Mouse (Mus musculus): ENCODE data around the gene Gm17334.

Gm17334 gene

DNA sequence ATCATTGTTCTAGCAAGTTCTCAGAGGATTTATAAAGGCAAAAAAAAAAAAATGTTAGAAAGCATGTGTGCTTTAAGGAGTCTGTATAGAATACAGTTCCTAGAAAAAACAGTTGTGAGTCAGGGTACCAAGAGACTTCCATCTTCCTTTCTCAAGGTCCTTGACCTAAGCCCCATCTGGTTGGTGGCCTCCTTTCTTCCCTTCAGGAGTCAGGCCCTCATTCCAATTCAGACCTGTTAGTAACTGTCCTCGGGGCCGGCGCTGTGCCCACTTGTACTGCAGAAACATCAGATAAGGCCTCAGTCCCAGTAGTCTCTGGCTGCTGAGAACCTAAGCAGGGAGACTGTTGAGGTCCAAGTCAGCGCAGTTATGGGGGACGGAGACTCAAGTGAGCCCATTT lies at the start of gene Gm17334:
Gene Gm17334, minus strand, starts transcription at position 101 of the 400 bp plus-strand sequence.
- no peak for DNase-seq

DNA sequence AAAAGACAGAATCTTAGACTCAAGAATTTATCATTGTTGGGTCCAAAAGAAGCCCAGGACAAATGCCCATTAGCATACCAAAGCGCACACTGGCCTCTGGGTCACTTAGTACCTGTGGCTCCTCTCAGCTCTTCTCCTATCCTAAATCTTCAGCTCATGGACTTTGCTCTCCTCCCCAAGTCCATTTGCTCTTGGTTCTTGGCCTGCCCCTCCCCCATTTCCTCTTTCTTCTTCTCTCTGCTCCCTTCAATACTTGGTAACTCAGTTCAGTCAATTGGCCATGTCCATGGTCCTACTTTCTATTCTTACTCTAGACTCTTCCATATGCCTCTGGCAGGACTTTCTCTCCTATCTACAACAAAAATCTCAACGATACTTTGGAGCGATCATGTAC lies 49.0 kb upstream of the Gm17334 start:
- no peak for DNase-seq

DNA sequence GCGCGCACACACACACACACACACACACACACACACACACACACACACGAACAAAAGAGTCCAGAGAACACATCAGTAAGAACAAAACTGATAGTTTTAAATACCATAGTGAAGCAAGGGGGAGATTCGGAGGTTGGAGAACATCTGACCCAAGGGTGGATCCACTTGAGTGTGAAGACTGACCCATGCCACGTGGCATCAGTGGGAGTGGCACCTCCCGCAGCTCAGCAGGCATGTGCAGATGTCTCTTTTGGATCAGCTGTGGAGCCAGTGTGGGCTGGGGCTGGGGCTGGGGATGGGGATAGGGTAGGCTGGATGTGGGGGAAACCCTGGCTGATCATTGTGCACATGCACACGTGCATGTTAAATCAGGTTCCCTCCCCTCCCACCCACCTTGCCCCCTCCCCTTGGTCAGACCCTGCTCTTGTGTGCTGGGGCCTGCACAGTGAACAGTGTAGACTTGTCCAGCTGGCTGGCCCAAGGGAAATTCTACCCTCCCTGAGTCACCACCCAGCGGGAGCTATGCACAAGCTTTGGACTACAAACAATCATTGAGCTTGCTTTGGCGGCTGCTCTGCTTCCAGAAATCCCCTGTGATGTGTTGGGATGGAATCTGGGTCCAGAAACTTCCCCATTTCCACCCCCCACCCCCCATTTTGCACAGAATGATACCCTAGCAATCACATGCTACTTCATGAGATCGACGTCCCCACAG lies 48.4 kb upstream of the Gm17334 start:
- DNase-seq, result no peak

DNA sequence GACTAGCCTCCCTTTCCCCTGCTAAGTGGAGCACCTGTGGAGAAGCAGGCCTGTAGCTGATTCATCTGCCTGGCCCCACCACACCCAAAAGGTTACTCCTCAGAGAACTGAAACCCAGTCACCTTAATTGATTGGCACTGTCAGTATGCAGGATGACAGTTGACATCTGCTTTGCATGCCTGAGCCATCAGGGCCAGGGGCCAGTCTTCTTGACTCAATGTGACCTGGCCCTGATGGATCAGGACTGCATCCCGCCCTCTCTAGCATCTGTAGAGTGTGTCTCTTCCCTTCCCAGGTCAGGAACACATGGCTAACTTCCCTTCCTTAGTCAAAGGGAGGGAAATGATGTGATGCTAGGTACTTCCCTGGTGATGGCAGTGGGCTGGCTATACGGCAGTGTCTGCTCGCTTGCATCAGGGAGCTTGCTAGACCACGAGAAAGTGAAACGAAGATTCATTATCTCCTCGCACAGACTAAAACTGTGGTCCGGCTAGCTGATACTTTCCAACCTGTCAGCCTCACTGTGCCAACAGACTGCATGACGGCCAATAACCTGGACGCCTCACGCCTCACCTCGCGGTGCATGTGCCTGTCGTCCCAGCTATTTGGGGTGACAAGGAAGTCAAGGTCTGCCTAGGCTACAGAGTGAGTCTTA lies 47.7 kb upstream of the Gm17334 start:
- no peak for DNase-seq

DNA sequence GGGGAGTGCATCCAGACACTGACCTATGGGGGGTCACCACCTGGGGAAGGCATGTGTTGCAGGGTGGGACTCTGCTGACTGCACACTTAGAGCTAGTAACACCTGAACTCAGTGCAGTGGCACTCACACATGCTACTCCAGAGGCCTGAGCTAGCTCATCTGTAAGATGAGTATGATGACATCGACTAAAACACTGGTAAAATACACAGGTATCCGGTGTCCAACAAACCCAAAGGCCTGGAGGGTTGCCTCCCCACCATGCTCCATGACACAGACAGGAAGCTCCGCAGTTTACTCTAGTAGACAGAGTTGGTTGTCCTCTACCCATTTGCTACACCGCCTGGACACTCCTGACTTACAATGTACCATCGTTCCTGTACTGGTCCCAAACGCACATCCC lies 46.5 kb upstream of the Gm17334 start:
- no peak for DNase-seq

DNA sequence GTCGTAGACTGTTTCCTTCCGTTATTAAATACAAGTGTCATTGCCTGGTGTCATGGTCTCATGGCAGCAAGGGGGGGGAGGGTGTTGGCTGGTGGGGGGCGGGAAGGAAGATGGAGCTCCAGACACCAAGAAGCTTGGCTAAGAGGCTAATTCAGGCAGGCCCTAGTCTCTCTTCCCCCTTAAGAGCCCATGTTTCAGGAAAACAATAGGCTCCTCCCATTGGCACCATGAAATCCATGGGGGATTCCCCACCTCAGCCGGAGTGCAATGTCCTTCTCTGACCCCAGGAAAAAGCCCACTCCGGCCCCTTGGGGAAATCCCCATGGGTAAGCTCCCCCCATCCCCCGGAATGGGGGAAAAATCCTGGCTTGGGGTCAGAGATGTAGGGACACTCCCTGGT lies 45.8 kb upstream of the Gm17334 start:
- no peak for DNase-seq

DNA sequence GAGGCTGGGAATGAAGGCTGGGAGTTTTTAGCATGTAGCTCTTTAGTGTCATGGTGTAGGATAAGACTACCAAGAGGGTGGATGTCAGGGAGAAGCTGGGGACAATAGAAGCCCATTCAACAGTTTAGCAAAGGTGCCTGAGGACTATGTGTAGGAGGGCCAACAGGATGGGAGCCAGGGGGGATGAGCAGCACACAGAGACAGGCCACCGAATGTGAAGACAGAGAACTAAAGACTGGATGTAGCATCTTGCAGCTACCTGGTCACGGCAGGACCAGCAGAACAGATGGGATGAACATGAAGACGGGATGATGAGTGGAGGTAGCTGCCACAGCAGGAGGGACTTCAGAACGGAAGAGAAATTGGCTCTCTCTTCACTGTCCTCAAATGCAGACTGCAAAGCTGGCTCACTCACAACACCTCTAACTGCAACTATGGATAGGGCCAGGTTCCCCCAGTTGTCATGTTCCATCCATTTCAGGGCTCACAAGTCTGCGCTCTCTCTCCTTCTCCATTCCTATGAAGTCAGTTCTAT lies 43.9 kb upstream of the Gm17334 start:
- DNase-seq, result no peak

DNA sequence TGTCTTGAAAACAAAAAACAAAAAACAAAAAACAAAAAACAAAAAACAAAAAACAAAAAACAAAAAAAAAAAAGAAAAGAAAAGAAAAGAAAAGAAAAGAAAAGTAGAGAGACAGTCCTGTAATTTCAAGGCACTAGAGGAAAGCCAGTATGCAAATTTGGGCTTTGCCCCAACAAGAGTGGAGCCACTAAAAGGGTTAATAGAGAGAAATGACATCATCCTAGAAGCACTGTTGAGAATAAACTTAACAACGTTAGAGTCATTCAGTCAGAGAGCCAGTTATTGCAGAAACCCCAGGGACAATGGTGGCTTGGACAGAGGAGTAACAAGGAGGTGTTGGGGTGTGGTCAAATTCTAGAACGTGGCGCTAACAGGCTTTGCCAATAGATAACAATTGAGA lies 41.8 kb upstream of the Gm17334 start:
- DNase-seq, result no peak

DNA sequence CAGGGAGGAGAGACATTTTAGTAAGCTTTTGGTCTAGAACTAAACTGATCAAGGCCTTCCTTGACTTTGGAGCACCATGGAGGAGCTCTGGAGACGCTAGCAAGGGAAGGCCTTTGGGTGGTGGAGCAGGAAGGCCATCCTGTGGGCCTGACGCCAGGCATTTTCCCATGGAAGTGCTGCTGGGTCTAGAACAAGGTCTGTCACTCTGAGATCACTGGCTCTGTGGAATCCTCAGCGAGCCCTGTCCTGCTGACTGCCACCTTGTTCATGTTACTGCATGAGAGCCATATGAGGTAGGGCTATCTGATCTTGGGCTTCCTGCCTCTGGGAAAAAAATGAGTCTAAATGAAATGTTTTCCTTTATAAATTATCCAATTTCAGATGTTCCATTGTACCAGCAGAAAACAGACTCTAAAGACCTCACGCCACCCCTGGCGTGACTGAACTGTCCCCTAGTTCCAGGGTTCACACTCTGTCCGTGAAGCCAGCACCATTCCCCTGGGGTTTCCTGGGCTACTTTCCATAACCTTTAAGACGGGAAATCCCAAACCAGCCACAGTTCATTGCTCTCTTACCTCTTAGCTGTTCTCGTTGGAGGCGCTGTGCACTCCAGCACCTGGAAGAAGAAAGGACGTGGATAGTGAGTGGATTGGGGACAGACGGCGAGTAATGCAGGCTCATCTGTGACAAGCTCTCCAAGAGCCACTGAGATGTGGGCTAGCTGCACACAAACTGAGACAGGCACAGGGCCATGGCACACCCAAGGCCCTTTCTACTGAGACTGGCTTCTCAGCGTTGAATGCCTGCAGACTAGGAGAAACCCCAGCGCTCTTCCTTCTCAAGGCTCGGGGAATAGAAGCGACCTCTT lies 40.2 kb upstream of the Gm17334 start:
- no peak for DNase-seq

DNA sequence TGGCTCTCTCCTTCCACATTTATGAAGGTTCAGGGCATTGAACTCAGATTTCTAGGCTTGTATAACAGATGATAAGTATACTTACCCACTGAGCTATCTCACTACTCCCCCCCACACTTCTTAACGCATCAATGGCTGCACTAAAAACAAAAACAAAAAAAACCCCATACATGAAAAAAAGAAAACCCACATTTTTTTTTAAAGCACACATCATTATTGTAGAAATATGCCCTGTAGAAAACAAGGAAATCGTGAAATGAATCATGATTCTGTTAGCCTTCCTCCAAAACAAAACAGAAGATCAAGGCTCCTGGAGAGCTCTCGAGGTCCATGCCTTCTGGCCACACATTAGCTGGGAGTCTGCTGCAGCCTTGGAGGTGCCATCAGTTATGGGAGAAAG lies 38.3 kb upstream of the Gm17334 start:
- no peak for DNase-seq

DNA sequence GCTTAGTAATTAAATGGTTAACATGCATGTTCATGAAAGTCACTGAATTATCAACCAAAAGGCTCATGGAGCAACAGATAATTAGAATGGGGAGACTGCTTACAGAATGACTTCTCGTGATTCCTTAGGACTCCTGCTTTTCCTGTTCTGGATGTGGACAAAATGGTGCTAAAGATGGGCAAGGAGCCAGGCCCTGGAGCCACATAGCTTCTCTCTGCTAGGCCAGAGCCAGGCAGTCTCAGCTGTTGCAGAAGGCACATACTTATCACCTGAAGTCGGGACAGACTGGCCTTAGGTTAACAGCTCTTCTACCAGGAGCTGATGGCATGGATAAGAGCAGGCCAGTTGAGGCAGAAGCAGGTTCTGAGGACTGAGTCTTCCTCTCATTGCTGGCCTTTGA lies 37.8 kb upstream of the Gm17334 start:
- no peak for DNase-seq

DNA sequence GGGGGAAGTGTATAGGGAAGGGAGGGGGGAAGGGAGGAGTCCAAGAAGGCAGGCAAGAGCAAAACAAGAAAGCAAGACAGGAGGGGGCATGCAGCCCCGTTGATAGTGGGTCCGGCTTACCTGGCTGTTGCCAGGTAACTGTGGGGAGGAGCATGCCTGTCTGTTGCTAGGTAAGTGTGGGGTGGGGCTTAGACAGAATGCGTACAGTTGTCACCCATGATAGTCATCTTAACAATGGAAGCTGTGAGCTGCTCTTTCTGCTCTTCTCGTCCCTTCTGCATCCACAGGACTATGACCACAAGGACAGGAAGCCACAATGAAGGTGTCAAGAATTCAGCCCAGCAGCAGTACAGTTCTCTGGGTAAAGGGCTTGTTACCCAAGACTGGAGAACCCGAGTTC lies 37.2 kb upstream of the Gm17334 start:
- no peak for DNase-seq

DNA sequence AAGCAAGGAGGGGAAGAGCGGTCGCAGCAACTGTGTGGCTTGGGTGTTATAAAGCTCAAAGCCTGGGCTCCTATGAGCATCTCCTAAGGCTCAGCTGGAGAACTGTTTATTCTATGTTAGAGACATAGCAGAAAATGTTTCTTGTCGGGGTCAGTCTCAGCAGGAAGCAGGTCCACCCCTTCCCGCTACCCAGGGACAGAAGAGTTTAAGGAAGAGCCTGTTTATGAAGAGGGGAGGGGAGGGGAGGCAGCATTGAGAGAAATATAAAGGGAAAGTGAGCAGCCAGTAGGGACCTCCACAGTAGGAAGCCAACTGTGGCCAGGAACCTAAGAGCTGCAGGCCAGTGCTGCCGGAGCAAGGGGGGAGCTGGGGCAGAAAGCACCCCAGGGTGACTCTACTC lies 36.4 kb upstream of the Gm17334 start:
- DNase-seq, result no peak

DNA sequence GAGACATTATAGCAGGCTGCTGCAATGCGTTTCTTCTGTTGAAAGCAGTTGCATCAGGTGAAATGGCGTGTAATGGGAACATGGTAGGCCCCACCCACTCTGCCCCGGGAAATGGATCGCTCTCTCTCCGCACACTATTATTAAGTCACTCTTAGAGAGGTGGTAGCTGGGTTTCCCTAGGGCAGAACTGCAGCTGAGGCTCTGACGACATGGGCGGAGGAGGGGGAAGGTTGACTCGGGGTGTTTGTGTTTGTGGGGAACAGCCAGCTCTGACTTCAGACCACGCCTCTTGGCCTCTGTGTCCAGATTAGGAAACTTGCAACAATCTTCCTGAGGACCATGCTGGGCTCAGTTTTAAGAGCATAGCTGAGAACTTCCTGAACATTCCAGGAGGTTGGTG lies 32.8 kb upstream of the Gm17334 start:
- no peak for DNase-seq

DNA sequence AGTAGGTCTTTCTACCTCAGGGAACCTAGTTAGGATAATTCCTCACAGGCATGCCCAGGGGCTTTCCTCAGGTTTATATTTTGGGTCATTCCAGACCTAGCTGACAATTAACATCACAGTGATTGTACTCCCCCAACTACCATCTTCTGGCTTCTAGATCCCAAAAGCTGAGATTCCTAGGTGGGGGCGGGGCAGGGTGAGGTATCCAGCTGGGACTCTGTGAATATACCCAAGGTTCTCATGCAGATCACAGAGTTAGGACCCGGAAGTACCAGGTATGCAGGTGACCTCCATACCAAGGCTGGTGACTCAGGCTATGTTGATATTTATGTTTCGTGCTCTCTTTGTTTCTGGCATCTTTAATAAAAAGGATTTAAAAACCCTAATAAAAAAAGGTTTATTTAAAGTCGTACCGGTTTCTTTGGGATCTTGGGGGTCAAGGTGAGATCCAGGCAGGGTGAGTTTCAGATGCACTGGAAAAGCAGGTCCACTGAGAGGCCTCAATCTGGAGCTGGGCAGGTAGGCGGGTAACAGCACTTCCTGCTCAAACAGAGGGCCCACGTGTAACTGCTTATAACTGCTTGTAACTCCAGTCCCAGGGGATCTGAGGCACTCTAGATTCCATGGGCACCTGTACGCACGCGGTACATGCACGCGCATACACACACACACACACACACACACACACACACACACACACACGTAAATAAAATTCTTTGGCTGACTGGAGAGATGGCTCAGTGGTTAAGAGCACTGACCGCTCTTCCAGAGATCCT lies 31.8 kb upstream of the Gm17334 start:
- DNase-seq, result no peak

DNA sequence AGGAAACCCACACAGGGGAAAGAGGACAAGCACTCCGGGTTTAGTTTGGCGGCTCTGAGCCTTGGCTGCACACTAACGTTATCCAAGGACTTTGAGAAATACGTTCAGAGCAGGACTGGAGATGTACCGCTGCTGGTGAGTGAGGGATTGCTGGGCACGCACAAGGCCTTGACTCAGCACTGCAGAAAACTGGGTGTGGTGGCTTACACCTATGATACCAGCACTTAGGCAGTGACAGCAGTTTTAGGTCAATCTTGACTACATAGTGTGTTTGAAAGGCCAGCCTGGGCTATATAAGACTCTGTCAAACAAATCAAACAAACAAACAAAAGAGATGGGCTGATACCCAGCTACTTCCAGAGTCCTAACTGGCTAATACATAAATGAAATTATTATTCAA lies 30.5 kb upstream of the Gm17334 start:
- DNase-seq, result no peak

DNA sequence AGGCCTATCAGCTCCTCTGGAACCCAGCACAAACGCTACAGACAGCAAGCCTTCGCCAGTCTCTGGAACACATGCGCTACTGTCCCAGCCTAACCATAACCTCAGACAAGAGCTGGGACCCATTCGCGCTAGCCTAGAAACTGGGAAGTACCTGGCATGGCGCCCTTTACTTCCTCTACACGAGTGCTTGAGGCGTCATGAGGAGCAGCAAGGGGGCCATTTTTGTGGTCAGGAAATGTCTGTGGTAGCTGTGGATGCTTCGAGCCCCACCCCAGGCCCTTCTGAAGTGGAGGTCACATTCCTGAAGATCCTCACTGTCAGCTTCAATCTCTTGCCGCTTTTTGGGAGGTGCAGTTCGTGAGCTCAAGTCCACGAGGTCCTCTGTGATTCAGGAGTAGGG lies 30.1 kb upstream of the Gm17334 start:
- DNase-seq, result peak; percentile 16

DNA sequence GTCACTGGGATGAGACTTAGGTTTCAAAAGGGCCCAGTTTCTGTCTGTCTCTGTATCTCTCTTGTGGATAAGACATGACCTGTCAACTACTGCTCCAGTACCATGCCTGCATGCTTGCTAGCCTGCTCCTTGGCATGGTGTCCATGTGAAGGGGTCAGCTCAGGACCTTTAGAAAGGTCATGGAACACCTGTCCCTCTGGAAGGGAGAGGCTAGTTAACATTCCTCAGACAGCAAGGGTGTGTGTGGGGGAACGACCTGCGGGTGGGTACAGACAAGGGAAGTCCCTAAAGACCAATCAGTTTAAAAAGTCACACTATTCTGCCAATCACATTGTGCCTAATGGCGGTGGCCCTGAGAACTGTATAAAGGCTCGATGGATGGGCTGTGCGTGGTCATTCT lies 28.0 kb upstream of the Gm17334 start:
- DNase-seq, result no peak

DNA sequence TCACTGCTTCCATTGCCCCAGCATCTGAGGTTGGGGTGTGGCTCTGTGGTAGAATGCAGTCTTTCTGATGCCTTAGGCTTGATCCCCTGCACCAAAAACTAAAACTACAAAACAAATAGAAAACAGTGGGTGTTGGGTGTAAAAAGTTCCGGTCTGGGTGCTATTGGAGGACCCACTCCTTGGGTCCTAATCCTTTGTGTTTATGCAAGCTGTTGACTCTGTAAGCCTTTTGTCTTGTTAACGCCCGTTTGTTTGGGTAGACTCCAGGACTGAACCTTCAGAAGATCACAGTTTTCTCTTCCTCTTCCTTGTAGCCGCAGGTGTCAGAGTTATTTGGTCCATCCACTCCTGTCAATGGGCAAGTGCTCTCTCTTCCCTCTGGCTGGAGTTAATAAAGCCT lies 27.0 kb upstream of the Gm17334 start:
- DNase-seq, result no peak

DNA sequence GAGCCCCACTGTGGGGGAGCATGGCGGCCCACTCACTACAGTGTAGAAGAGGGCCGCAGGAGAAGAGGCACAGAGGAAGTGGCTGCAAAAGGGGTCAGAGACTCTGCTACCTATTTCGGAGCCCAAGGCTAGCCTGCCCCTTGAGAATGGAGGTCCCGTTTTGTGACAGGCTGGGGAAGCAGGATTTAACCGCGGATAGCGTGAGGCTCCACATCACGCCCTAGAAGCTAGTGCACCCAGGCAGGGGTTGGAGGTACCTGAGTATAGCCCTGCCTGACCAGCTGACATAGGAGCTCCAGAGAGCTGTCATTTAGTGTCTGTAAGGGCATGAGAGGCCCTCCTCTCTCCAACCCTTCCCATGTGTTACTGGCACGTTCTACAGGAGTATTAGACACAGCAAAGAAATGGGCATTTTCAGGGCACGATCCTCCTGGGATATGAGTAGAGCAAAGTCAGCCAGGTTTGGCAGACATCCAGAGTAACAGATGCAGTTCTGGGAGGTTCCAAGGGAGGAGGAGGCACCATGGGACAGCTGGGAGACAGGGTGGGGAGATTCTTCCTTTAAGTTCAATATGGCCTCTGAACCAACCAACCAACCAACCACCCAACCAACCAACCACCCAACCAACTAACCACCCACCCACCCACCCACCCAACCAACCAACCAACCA lies 25.2 kb upstream of the Gm17334 start:
- no peak for DNase-seq

DNA sequence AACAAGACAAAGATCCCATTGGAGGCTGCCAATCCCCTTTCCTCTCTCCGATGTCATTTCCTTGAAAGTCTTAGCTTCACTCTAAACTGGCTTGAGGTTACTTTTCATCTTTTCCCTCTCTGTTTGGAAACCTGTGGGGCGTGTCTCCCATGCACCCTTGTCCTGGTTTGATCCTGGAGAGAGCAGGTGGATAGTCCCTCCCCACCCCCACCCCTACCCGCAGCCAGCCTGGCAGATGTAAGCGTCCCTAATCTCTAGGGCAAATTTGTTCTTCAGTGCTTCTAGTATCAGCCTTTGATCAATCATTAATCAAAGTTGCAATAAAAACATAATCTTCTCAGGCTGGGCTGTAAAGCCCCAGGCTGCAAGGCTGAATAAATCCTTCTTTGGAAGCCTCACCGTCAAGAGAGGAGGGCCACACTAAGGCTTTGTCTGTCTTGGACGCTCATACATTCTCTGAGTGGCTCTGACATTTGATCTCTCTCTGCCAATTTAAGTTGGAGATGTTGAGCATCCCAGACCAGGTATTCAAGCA lies 24.5 kb upstream of the Gm17334 start:
- no peak for DNase-seq

Data from thymus, postnatal 25 days (tissue).